Mouse (Mus musculus): ENCODE data around the gene 1700057G04Rik.
"Not testable (repeated sequence)": the region's sequence is repeated elsewhere in the genome, so short reads cannot be mapped to it uniquely, and the experiment has no call there.

1700057G04Rik gene

GRCm38 (mm10) chr9:92301213-92301612 lies 8.0 kb upstream of the 1700057G04Rik start:
- DNase-seq (ENCODE audit: extremely low read depth, insufficient read length, low spot score) = no peak

- DNase-seq (ENCODE audit: extremely low read depth, insufficient read length, low spot score) = no peak
These were observed 4.1 kb upstream of the 1700057G04Rik start for GRCm38 (mm10) chr9:92305075-92305474.

GRCm38 (mm10) chr9:92305620-92306220 lies 3.5 kb upstream of the 1700057G04Rik start:
- no peak for DNase-seq (ENCODE audit: extremely low read depth, insufficient read length, low spot score)

- no peak for DNase-seq (ENCODE audit: extremely low read depth, insufficient read length, low spot score)
These were observed 7.6 kb downstream of the 1700057G04Rik start for GRCm38 (mm10) chr9:92316791-92317190.

- DNase-seq (ENCODE audit: extremely low read depth, insufficient read length, low spot score) = not testable (repeated sequence)
These were observed 16.8 kb downstream of the 1700057G04Rik start for GRCm38 (mm10) chr9:92325936-92326335.

GRCm38 (mm10) chr9:92326813-92327212 lies 17.6 kb downstream of the 1700057G04Rik start:
- no peak for DNase-seq (ENCODE audit: extremely low read depth, insufficient read length, low spot score)

GRCm38 (mm10) chr9:92331383-92331782 lies 22.2 kb downstream of the 1700057G04Rik start:
- no peak for DNase-seq (ENCODE audit: extremely low read depth, insufficient read length, low spot score)

- DNase-seq (ENCODE audit: extremely low read depth, insufficient read length, low spot score) = no peak
These were observed 25.7 kb downstream of the 1700057G04Rik start for GRCm38 (mm10) chr9:92334845-92335244.

GRCm38 (mm10) chr9:92335277-92335818 lies 26.2 kb downstream of the 1700057G04Rik start:
- no peak for DNase-seq (ENCODE audit: extremely low read depth, insufficient read length, low spot score)

- DNase-seq (ENCODE audit: extremely low read depth, insufficient read length, low spot score) = no peak
These were observed 27.9 kb downstream of the 1700057G04Rik start for GRCm38 (mm10) chr9:92337063-92337462.

- no peak for DNase-seq (ENCODE audit: extremely low read depth, insufficient read length, low spot score)
These were observed 28.5 kb downstream of the 1700057G04Rik start for GRCm38 (mm10) chr9:92337661-92338060.

GRCm38 (mm10) chr9:92338954-92339353 lies 29.8 kb downstream of the 1700057G04Rik start:
- no peak for DNase-seq (ENCODE audit: extremely low read depth, insufficient read length, low spot score)

GRCm38 (mm10) chr9:92351924-92352323 lies 42.7 kb downstream of the 1700057G04Rik start:
- DNase-seq (ENCODE audit: extremely low read depth, insufficient read length, low spot score) = no peak

GRCm38 (mm10) chr9:92353306-92353705 lies 44.1 kb downstream of the 1700057G04Rik start:
- peak; percentile 66 for DNase-seq (ENCODE audit: extremely low read depth, insufficient read length, low spot score)

GRCm38 (mm10) chr9:92360691-92361310 lies 51.6 kb downstream of the 1700057G04Rik start:
- DNase-seq (ENCODE audit: extremely low read depth, insufficient read length, low spot score) = no peak

GRCm38 (mm10) chr9:92363478-92363877 lies 54.3 kb downstream of the 1700057G04Rik start:
- DNase-seq (ENCODE audit: extremely low read depth, insufficient read length, low spot score) = no peak

GRCm38 (mm10) chr9:92368920-92369319 lies 59.7 kb downstream of the 1700057G04Rik start:
- DNase-seq (ENCODE audit: extremely low read depth, insufficient read length, low spot score) = no peak

- no peak for DNase-seq (ENCODE audit: extremely low read depth, insufficient read length, low spot score)
These were observed 64.7 kb downstream of the 1700057G04Rik start for GRCm38 (mm10) chr9:92373896-92374295.

- DNase-seq (ENCODE audit: extremely low read depth, insufficient read length, low spot score) = peak; percentile 76
These were observed 65.6 kb downstream of the 1700057G04Rik start for GRCm38 (mm10) chr9:92374705-92375199.

- DNase-seq (ENCODE audit: extremely low read depth, insufficient read length, low spot score) = peak; percentile 48
These were observed 66.2 kb downstream of the 1700057G04Rik start for GRCm38 (mm10) chr9:92375378-92375777.

- DNase-seq (ENCODE audit: extremely low read depth, insufficient read length, low spot score) = no peak
These were observed 68.8 kb downstream of the 1700057G04Rik start for GRCm38 (mm10) chr9:92377967-92378366.

GRCm38 (mm10) chr9:92379240-92379639 lies 70.1 kb downstream of the 1700057G04Rik start:
- no peak for DNase-seq (ENCODE audit: extremely low read depth, insufficient read length, low spot score)

Data from 3134 (cell line).